Mouse (Mus musculus): Measurements from ENCODE around the gene Nkx2-1. TPM values are rescaled to one million over a fixed set of nuclear protein-coding genes. Genes with fewer than 3 reads are reported as not detected.

Nkx2-1 gene
- not detected for polyA plus RNA-seq (2012; fragmentation: generic; extraction: Trizol)
- long read RNA-seq, experiment 1, result 0 reads
- long read RNA-seq, experiment 2, result 0 reads

DNA sequence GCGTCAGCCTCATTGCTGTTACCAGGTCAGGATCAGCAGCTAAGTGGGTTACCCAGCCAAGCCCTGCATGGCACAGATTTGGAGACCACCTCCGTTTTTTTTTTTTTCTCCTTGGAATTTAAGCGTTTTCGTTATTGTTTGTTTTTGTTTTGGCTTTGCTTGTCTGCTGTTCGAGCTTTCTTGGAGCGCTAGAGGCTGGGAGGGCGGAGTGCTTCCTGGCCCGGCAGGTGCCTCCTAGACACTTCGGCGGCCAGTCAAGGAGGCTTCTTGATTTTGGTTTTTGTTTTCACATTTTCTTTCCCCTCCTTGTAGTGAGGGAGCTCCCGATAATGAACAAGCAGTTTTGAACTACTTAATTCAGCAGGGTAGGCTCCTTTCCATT lies at the start of gene Nkx2-1:
Gene Nkx2-1, minus strand, starts transcription at position 25 of the 382 bp plus-strand sequence.
- Histone ChIP-seq H3K36me3 (ENCODE audit: control insufficient read depth, insufficient read depth) (no peaks in the 10 kb centered on the region), H3K27me3 (ENCODE audit: control insufficient read depth, insufficient read depth, insufficient read length) (peaks cover 44% of the 10 kb centered on the region), H3K79me3 (ENCODE audit: low read depth) (no peaks in the 10 kb centered on the region), H3K79me2 (ENCODE audit: control insufficient read depth, insufficient read depth) (no peaks in the 10 kb centered on the region), H3ac (ENCODE audit: control insufficient read depth, insufficient read length, low read depth) (no peak within 1 kb of the TSS), H3K4me3 (ENCODE audit: insufficient read depth, poor library complexity, severe bottlenecking) (no peak within 1 kb of the TSS)
- TF ChIP-seq MYOG (IDR thresholded peaks at IDR 0.05; ENCODE audit: control insufficient read depth, extremely low read depth, insufficient read length) (no peak), CTCF (IDR thresholded peaks at IDR 0.05; ENCODE audit: control insufficient read depth, insufficient read depth, insufficient read length) (no peak), CEBPB (IDR thresholded peaks at IDR 0.05; ENCODE audit: low read depth) (no peak), FOSL1 (IDR thresholded peaks at IDR 0.05; ENCODE audit: insufficient read depth, low read length, poor library complexity, severe bottlenecking) (no peak), USF1 (IDR thresholded peaks at IDR 0.05; ENCODE audit: low read depth) (no peak)

DNA sequence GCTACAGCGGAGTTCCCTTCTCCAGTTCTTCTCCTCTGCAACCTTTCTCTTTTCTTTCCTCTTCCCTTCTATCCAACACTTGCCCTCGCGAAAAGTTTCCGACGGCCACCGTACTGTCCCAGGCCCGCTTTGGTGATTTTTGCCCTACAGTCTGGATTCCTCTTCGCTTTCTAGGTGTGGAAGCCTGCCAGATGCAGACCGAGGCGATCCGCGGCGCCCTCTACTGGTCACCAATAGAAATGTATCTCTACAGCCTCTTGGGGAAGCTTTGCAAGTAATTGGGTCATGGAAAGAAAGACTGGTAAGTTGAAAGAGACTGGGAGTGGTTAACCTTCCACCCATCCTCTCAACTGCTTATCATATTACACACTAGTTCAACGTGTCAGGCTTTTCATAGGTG lies 4.4 kb upstream of the Nkx2-1 start:
- peaks cover 17% of the 10 kb centered on the region for H3K27me3 ChIP-seq (ENCODE audit: control insufficient read depth, insufficient read depth, insufficient read length)
- no peaks in the 10 kb centered on the region for H3K36me3 ChIP-seq (ENCODE audit: control insufficient read depth, insufficient read depth)
- no peaks in the 10 kb centered on the region for H3K79me2 ChIP-seq (ENCODE audit: control insufficient read depth, insufficient read depth)
- no peak overlapping the region for H3ac ChIP-seq (ENCODE audit: control insufficient read depth, insufficient read length, low read depth)
- H3K79me3 ChIP-seq (ENCODE audit: low read depth), result no peaks in the 10 kb centered on the region
- H3K4me3 ChIP-seq (ENCODE audit: insufficient read depth, poor library complexity, severe bottlenecking), result no peak overlapping the region
- TF ChIP-seq MYOD1 (IDR thresholded peaks at IDR 0.05; ENCODE audit: control insufficient read depth, insufficient read length, low read depth) (no peak), USF1 (IDR thresholded peaks at IDR 0.05; ENCODE audit: low read depth) (no peak), CEBPB (IDR thresholded peaks at IDR 0.05; ENCODE audit: low read depth) (no peak), CTCF (IDR thresholded peaks at IDR 0.05; ENCODE audit: control insufficient read depth, insufficient read depth, insufficient read length) (peak; percentile 9), MAX (IDR thresholded peaks at IDR 0.05) (no peak)

DNA sequence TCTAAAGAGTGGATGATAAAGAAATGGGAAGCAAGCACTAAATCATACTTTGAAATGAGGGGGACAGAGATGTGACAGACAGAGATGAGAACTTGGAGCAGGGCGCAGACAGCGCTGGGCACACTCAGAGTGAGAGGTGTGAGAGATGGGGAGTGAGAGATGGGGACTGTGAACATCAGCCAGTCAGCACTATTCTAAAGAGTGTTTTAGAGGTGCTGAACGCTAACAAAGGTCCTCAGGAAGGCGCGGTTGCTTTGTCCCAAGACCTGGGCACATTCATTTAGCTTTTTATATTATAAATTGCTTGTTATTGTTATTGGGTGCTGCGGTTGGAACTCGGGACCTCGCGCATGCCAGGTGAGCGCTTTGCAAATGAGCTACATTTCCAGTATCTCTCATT lies 3.9 kb upstream of the Nkx2-1 start:
- Histone ChIP-seq H3K79me2 (ENCODE audit: control insufficient read depth, insufficient read depth) (no peaks in the 10 kb centered on the region), H3K27me3 (ENCODE audit: control insufficient read depth, insufficient read depth, insufficient read length) (peaks cover 22% of the 10 kb centered on the region), H3K36me3 (ENCODE audit: control insufficient read depth, insufficient read depth) (no peaks in the 10 kb centered on the region), H3ac (ENCODE audit: control insufficient read depth, insufficient read length, low read depth) (no peak overlapping the region), H3K4me3 (ENCODE audit: insufficient read depth, poor library complexity, severe bottlenecking) (no peak overlapping the region), H3K79me3 (ENCODE audit: low read depth) (no peaks in the 10 kb centered on the region)
- TF ChIP-seq CEBPB (IDR thresholded peaks at IDR 0.05; ENCODE audit: low read depth) (no peak), CTCF (IDR thresholded peaks at IDR 0.05; ENCODE audit: control insufficient read depth, insufficient read depth, insufficient read length) (no peak), MYOG (IDR thresholded peaks at IDR 0.05; ENCODE audit: control insufficient read depth, extremely low read depth, insufficient read length) (no peak), MAX (IDR thresholded peaks at IDR 0.05) (no peak)

DNA sequence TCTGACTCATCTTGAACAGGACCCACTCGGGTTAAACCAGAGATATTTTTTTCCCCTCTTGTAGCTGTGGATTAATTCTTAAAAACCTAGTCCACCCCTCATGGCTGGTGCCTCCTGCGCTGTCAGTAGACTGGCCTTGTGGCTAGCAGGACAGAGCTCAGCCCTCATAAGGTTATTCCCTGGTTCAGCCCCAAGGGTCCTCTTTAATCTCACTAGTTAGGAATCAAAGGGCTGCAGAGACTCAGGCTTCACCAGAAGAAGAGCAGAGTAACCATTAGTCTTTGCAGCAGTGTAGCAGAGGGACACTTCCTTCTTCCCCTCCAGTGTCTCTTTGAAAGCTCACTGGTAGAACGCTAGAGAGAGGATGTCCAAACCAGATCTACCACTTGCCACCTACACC lies 1.9 kb upstream of the Nkx2-1 start:
- no peak overlapping the region for H3K4me3 ChIP-seq (ENCODE audit: insufficient read depth, poor library complexity, severe bottlenecking)
- no peak for TF ChIP-seq MYOG (IDR thresholded peaks at IDR 0.05; ENCODE audit: control insufficient read depth, extremely low read depth, insufficient read length)
- TF ChIP-seq USF1 (IDR thresholded peaks at IDR 0.05; ENCODE audit: low read depth), result no peak
- TF ChIP-seq MAX (IDR thresholded peaks at IDR 0.05), result no peak
- no peak for TF ChIP-seq FOSL1 (IDR thresholded peaks at IDR 0.05; ENCODE audit: insufficient read depth, low read length, poor library complexity, severe bottlenecking)
- no peak for TF ChIP-seq MYOD1 (IDR thresholded peaks at IDR 0.05; ENCODE audit: control insufficient read depth, insufficient read length, low read depth)
- no peak for TF ChIP-seq CTCF (IDR thresholded peaks at IDR 0.05; ENCODE audit: control insufficient read depth, insufficient read depth, insufficient read length)
- no peak for TF ChIP-seq CEBPB (IDR thresholded peaks at IDR 0.05; ENCODE audit: low read depth)
- no peaks in the 10 kb centered on the region for H3K79me2 ChIP-seq (ENCODE audit: control insufficient read depth, insufficient read depth)
- H3K36me3 ChIP-seq (ENCODE audit: control insufficient read depth, insufficient read depth), result no peaks in the 10 kb centered on the region
- H3K27me3 ChIP-seq (ENCODE audit: control insufficient read depth, insufficient read depth, insufficient read length), result peaks cover 36% of the 10 kb centered on the region
- no peak overlapping the region for H3ac ChIP-seq (ENCODE audit: control insufficient read depth, insufficient read length, low read depth)
- no peaks in the 10 kb centered on the region for H3K79me3 ChIP-seq (ENCODE audit: low read depth)

DNA sequence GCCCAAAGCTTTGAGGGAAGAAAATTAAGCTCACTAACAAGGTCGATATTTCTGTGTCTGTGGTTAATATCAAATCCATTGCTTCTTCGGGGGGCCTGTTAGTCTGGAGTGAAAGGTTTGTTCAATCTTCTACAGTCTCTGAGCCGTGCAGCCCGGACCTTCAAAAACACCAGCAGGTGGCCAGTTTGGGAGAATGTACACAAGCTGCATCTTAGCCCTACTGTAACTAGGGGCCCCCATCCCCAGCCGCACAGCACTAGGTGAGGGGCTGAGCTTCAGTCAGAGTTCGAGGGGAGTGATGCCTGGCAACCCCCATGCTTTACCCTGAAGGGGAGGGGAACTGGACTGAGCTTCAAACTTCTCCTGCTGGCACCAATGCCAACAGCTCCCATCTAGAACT lies 1.2 kb upstream of the Nkx2-1 start:
- Histone ChIP-seq H3K36me3 (ENCODE audit: control insufficient read depth, insufficient read depth) (no peaks in the 10 kb centered on the region), H3K4me3 (ENCODE audit: insufficient read depth, poor library complexity, severe bottlenecking) (no peak overlapping the region), H3K27me3 (ENCODE audit: control insufficient read depth, insufficient read depth, insufficient read length) (peaks cover 42% of the 10 kb centered on the region), H3K79me2 (ENCODE audit: control insufficient read depth, insufficient read depth) (no peaks in the 10 kb centered on the region), H3K79me3 (ENCODE audit: low read depth) (no peaks in the 10 kb centered on the region), H3ac (ENCODE audit: control insufficient read depth, insufficient read length, low read depth) (no peak overlapping the region)
- no peak for TF ChIP-seq MYOD1 (IDR thresholded peaks at IDR 0.05; ENCODE audit: control insufficient read depth, insufficient read length, low read depth)
- TF ChIP-seq USF1 (IDR thresholded peaks at IDR 0.05; ENCODE audit: low read depth), result no peak
- TF ChIP-seq FOSL1 (IDR thresholded peaks at IDR 0.05; ENCODE audit: insufficient read depth, low read length, poor library complexity, severe bottlenecking), result no peak
- no peak for TF ChIP-seq MYOG (IDR thresholded peaks at IDR 0.05; ENCODE audit: control insufficient read depth, extremely low read depth, insufficient read length)
- TF ChIP-seq MAX (IDR thresholded peaks at IDR 0.05), result no peak
- no peak for TF ChIP-seq CEBPB (IDR thresholded peaks at IDR 0.05; ENCODE audit: low read depth)
- TF ChIP-seq CTCF (IDR thresholded peaks at IDR 0.05; ENCODE audit: control insufficient read depth, insufficient read depth, insufficient read length), result no peak

DNA sequence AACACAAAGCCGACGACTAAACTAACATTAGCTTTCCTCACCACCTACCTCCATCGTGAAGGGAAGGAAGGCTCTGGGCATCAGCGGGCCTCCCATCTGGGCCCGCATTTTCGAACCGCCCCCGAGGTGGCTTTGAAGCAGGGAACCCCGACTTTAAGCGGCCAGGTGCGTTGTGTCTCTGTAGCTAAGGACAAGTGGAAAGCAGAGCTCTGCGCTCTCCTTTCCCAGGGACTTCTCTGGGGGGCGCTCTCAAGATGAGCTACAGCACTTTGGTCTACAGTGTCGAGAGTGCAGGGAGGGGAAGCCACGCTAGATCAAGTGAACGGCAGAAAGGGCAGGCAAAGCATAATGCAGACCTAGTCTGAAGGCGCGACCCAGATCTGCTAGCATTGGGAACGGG lies 634 bp upstream of the Nkx2-1 start:
- Histone ChIP-seq H3K4me3 (ENCODE audit: insufficient read depth, poor library complexity, severe bottlenecking) (no peak overlapping the region), H3K79me3 (ENCODE audit: low read depth) (no peaks in the 10 kb centered on the region)

More for the DNA sequence above, 634 bp upstream of the Nkx2-1 start:
- Histone ChIP-seq H3K27me3 (ENCODE audit: control insufficient read depth, insufficient read depth, insufficient read length) (peaks cover 44% of the 10 kb centered on the region), H3ac (ENCODE audit: control insufficient read depth, insufficient read length, low read depth) (no peak overlapping the region), H3K36me3 (ENCODE audit: control insufficient read depth, insufficient read depth) (no peaks in the 10 kb centered on the region), H3K79me2 (ENCODE audit: control insufficient read depth, insufficient read depth) (no peaks in the 10 kb centered on the region)
- TF ChIP-seq MYOD1 (IDR thresholded peaks at IDR 0.05; ENCODE audit: control insufficient read depth, insufficient read length, low read depth), result no peak
- TF ChIP-seq MAX (IDR thresholded peaks at IDR 0.05), result no peak
- TF ChIP-seq FOSL1 (IDR thresholded peaks at IDR 0.05; ENCODE audit: insufficient read depth, low read length, poor library complexity, severe bottlenecking), result no peak
- TF ChIP-seq MYOG (IDR thresholded peaks at IDR 0.05; ENCODE audit: control insufficient read depth, extremely low read depth, insufficient read length), result no peak
- TF ChIP-seq CTCF (IDR thresholded peaks at IDR 0.05; ENCODE audit: control insufficient read depth, insufficient read depth, insufficient read length), result no peak

Data from C2C12 (cell line).